Mouse (Mus musculus): ENCODE measurements around the gene Stk10. TPM values are rescaled to one million over a fixed set of nuclear protein-coding genes. Genes with fewer than 3 reads are reported as not detected.

Stk10 gene
- polyA plus RNA-seq, 1 experiment from 2014 or later, result 2.9 TPM

GRCm38 (mm10) chr11:32552401-32553090, 19.4 kb downstream of the Stk10 start:
- Histone ChIP-seq H3K4me1 (peaks cover 47% of the 10 kb centered on the region), H3K4me2 (no peak overlapping the region), H3K9ac (no peak overlapping the region), H3K4me3 (no peak overlapping the region), H3K27me3 (no peaks in the 10 kb centered on the region), H3K36me3 (no peaks in the 10 kb centered on the region), H3K27ac (peak overlapping the region; percentile 62), H3K9me3 (no peaks in the 10 kb centered on the region)
- peak; percentile 53 for ATAC-seq (ENCODE audit: borderline replicate concordance, extremely low read depth, low FRiP score, low TSS enrichment)
- 40% methylated on average over 13 of the region's 13 CpGs for WGBS

- H3K4me1 ChIP-seq, result peaks cover 39% of the 10 kb centered on the region
- 39% methylated on average over 14 of the region's 14 CpGs for WGBS
- no peak overlapping the region for H3K4me3 ChIP-seq
- no peaks in the 10 kb centered on the region for H3K27me3 ChIP-seq
- peak overlapping the region; percentile 62 for H3K27ac ChIP-seq
- no peaks in the 10 kb centered on the region for H3K9me3 ChIP-seq
- H3K9ac ChIP-seq, result no peak overlapping the region
- no peak for ATAC-seq (ENCODE audit: borderline replicate concordance, extremely low read depth, low FRiP score, low TSS enrichment)
- no peak overlapping the region for H3K4me2 ChIP-seq
- H3K36me3 ChIP-seq, result no peaks in the 10 kb centered on the region
Measured at GRCm38 (mm10) chr11:32553311-32554140, 20.4 kb downstream of the Stk10 start.

GRCm38 (mm10) chr11:32554141-32555091, 21.3 kb downstream of the Stk10 start:
- no peak overlapping the region for H3K4me3 ChIP-seq
- WGBS, result 71% methylated on average over 14 of the region's 14 CpGs
- no peaks in the 10 kb centered on the region for H3K36me3 ChIP-seq
- no peak overlapping the region for H3K4me2 ChIP-seq
- peaks cover 39% of the 10 kb centered on the region for H3K4me1 ChIP-seq
- no peaks in the 10 kb centered on the region for H3K9me3 ChIP-seq
- H3K9ac ChIP-seq, result no peak overlapping the region
- no peaks in the 10 kb centered on the region for H3K27me3 ChIP-seq
- ATAC-seq (ENCODE audit: borderline replicate concordance, extremely low read depth, low FRiP score, low TSS enrichment), result no peak
- no peak overlapping the region for H3K27ac ChIP-seq

- no peak for ATAC-seq (ENCODE audit: borderline replicate concordance, extremely low read depth, low FRiP score, low TSS enrichment)
- H3K9ac ChIP-seq, result no peak overlapping the region
- no peak overlapping the region for H3K4me2 ChIP-seq
- 88% methylated on average over 12 of the region's 12 CpGs for WGBS
- no peaks in the 10 kb centered on the region for H3K36me3 ChIP-seq
- no peaks in the 10 kb centered on the region for H3K9me3 ChIP-seq
- no peak overlapping the region for H3K27ac ChIP-seq
- no peak overlapping the region for H3K4me3 ChIP-seq
- H3K4me1 ChIP-seq, result peaks cover 39% of the 10 kb centered on the region
- no peaks in the 10 kb centered on the region for H3K27me3 ChIP-seq
Measured at GRCm38 (mm10) chr11:32555103-32555689, 22.1 kb downstream of the Stk10 start.

GRCm38 (mm10) chr11:32556333-32556990, 23.4 kb downstream of the Stk10 start:
- Histone ChIP-seq H3K4me1 (peaks cover 27% of the 10 kb centered on the region), H3K9ac (no peak overlapping the region)
- 77% methylated on average over 10 of the region's 10 CpGs for WGBS

GRCm38 (mm10) chr11:32558026-32558425, 24.9 kb downstream of the Stk10 start:
- Histone ChIP-seq H3K27ac (no peak overlapping the region), H3K9me3 (no peaks in the 10 kb centered on the region), H3K27me3 (no peaks in the 10 kb centered on the region), H3K4me3 (no peak overlapping the region), H3K9ac (no peak overlapping the region), H3K4me1 (peaks cover 14% of the 10 kb centered on the region), H3K4me2 (no peak overlapping the region), H3K36me3 (no peaks in the 10 kb centered on the region)
- 93% methylated on average over 4 of the region's 4 CpGs for WGBS
- no peak for ATAC-seq (ENCODE audit: borderline replicate concordance, extremely low read depth, low FRiP score, low TSS enrichment)

More at GRCm38 (mm10) chr11:32556333-32556990, 23.4 kb downstream of the Stk10 start:
- Histone ChIP-seq H3K9me3 (no peaks in the 10 kb centered on the region), H3K27ac (no peak overlapping the region), H3K4me3 (no peak overlapping the region), H3K36me3 (no peaks in the 10 kb centered on the region), H3K4me2 (no peak overlapping the region), H3K27me3 (no peaks in the 10 kb centered on the region)
- ATAC-seq (ENCODE audit: borderline replicate concordance, extremely low read depth, low FRiP score, low TSS enrichment), result no peak

- peaks cover 7% of the 10 kb centered on the region for H3K4me1 ChIP-seq
- no peak for ATAC-seq (ENCODE audit: borderline replicate concordance, extremely low read depth, low FRiP score, low TSS enrichment)
- no peak overlapping the region for H3K27ac ChIP-seq
- 14% methylated on average over 8 of the region's 8 CpGs for WGBS
- H3K4me2 ChIP-seq, result no peak overlapping the region
- no peak overlapping the region for H3K4me3 ChIP-seq
- no peaks in the 10 kb centered on the region for H3K36me3 ChIP-seq
- H3K9ac ChIP-seq, result no peak overlapping the region
- no peaks in the 10 kb centered on the region for H3K27me3 ChIP-seq
- H3K9me3 ChIP-seq, result no peaks in the 10 kb centered on the region
Measured at GRCm38 (mm10) chr11:32558677-32559076, 25.6 kb downstream of the Stk10 start.

GRCm38 (mm10) chr11:32560015-32560770, 27.1 kb downstream of the Stk10 start:
- no peaks in the 10 kb centered on the region for H3K9me3 ChIP-seq
- no peaks in the 10 kb centered on the region for H3K36me3 ChIP-seq
- H3K4me1 ChIP-seq, result peaks cover 2% of the 10 kb centered on the region; the same call in 1 of the 2 replicates
- ATAC-seq (ENCODE audit: borderline replicate concordance, extremely low read depth, low FRiP score, low TSS enrichment), result no peak
- H3K4me3 ChIP-seq, result no peak overlapping the region
- 83% methylated on average over 12 of the region's 12 CpGs for WGBS
- H3K4me2 ChIP-seq, result no peak overlapping the region
- no peak overlapping the region for H3K27ac ChIP-seq
- H3K27me3 ChIP-seq, result no peaks in the 10 kb centered on the region
- no peak overlapping the region for H3K9ac ChIP-seq

GRCm38 (mm10) chr11:32561465-32562355, 28.6 kb downstream of the Stk10 start:
- WGBS, result 70% methylated on average over 10 of the region's 10 CpGs
- no peak overlapping the region for H3K27ac ChIP-seq

GRCm38 (mm10) chr11:32562706-32563105, 29.6 kb downstream of the Stk10 start:
- no peak for ATAC-seq (ENCODE audit: borderline replicate concordance, extremely low read depth, low FRiP score, low TSS enrichment)
- Histone ChIP-seq H3K9ac (no peak overlapping the region), H3K9me3 (no peaks in the 10 kb centered on the region), H3K27me3 (no peaks in the 10 kb centered on the region), H3K27ac (no peak overlapping the region), H3K4me3 (no peak overlapping the region), H3K4me1 (peaks cover 12% of the 10 kb centered on the region), H3K36me3 (no peaks in the 10 kb centered on the region), H3K4me2 (no peak overlapping the region)
- 62% methylated on average over 5 of the region's 5 CpGs for WGBS

More at GRCm38 (mm10) chr11:32561465-32562355, 28.6 kb downstream of the Stk10 start:
- H3K4me3 ChIP-seq, result no peak overlapping the region
- no peaks in the 10 kb centered on the region for H3K36me3 ChIP-seq
- no peak overlapping the region for H3K4me2 ChIP-seq
- no peak overlapping the region for H3K9ac ChIP-seq
- ATAC-seq (ENCODE audit: borderline replicate concordance, extremely low read depth, low FRiP score, low TSS enrichment), result no peak
- no peaks in the 10 kb centered on the region for H3K9me3 ChIP-seq
- peaks cover 2% of the 10 kb centered on the region; the same call in 1 of the 2 replicates for H3K4me1 ChIP-seq
- H3K27me3 ChIP-seq, result no peaks in the 10 kb centered on the region

Data from lung, embryonic 15.5 days (tissue).